Mouse (Mus musculus) R1 (cell line): Measurements from ENCODE around the gene Lhfpl3.

Experiments used
- DNase-seq: peaks from one replicate; pipeline ENCODE4 v3.0.0-alpha.2; 2018; ENCODE audit warnings: low read depth, low spot score

Lhfpl3 gene

DNA sequence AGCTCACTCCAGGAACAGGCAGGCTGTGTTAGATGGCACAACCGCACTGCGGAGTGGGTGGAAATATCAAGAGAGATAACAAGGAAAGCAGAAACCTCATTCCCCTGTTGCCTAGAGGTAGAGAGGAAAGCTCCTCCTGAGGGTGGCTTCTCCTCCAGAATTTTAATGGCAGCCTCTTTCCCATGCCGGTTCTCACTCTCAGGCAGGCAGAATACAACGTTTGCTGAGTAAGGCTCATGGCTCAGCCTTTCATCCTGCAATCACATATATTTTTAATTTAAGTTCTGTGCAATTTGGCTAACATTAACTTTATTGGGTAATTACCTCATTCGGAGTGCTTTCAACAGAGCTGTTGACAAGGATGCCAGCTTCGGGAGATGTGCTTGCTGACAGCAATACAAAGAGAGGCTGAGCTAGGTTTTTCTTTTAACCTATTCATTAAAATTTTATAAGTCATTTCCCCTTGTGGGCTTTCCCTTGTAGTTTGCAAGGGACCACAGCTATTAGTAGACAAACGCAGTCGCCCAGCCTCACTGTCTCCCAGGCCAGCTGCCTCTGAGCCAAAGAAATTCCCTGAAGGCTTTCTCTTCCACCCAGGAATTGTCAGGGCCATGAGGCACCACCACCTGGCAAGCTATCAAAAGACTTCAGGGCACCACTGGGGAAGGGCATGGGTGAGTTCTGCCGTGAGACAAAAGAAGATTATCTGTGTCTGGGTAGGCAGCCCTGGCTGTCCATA lies 394.5 kb downstream of the Lhfpl3 start:
- DNase-seq, result no peak

DNA sequence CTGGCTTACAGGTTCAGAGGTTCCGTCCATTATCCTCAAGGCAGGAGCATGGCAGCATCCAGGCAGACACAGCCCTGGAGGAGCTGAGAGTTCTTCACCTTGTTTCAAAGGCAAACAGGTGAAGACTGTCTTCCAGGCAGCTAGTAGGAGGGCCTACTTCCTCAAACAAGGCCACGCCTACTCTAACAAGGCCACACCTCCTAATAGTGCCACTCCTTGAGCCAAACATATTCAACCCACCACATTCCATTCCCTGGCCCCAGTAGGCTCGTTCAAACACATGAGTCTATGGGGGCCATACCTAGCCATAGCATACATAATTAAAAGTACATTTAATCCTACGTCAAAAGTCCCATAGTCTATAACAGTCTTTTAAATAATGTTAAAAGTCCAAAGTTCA lies 407.4 kb downstream of the Lhfpl3 start:
- peak; percentile 49 for DNase-seq

DNA sequence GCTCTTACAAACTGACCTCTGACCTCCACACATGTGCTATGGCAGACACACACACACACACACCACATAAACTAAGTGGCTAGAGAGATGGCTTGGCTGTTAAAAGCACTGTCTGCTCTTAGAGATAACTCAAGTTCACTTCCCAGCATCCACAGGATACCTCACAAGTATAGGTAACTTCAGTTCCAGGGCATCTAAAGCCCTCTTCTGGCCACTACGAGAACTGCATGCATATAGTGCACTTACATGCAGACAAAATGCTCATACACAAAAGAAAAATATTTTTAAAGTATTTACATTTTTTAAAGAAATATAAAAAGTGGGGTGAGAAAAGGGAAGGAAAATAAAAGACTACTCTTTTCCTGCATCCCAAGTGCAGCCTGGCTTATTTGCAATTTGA lies 408.6 kb downstream of the Lhfpl3 start:
- peak; percentile 61 for DNase-seq

DNA sequence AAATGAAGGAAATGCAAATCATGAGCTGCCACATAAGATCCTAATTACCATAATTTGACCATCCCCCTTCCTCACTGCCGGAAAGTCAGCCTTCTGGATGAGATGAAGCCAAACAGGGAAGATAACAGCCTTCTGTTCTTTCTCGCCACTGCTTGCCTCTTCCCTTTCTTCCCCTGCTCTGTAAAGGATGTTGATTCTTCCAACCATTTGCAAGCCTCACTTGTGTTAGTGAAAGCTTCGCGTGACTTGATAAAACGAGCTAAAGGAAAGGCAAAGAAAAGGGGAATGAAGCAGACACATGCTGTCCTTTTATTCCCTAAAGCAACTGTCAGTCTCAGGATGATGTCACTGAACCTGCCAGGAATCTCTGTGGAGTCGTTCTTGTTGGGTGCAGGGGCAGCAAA lies 420.1 kb downstream of the Lhfpl3 start:
- DNase-seq, result no peak

DNA sequence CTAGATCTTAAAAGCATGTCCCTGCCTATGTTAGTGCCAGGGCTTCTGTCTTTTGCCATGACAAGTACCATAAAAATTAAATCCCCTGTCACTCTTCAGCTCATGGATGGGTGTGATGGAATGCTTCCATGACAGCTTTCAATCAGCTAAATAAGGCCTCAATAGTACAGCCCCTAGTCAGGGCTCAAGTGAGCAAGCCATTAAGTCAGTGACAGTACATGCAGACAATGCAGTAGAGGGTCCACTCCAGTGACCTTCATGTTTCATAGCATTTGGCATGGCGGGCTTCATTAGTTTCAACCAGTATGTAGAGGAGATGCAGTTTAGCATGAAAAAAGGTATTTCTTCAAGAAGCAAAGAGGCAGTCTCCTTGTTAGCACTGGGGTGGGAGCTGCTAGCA lies 420.8 kb downstream of the Lhfpl3 start:
- no peak for DNase-seq

DNA sequence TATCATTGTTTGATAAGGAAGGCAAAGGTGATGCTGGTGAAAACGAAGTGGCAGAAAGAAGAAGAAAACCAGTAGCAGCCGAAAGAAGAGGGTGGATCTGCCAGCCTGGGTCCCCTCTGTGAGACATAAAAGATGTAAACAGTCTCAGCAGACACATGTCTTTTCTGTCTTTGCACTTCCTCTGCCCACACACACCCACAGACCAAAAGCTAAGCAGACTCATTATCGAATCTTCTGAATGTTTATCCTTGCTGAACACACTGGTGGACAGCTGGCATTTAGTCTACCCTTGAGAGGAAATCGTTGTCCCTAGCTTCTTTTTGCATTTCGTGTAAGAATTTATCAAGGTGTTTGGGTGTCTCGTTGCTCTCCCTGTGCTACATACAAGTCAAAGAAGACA lies 443.8 kb downstream of the Lhfpl3 start:
- no peak for DNase-seq

DNA sequence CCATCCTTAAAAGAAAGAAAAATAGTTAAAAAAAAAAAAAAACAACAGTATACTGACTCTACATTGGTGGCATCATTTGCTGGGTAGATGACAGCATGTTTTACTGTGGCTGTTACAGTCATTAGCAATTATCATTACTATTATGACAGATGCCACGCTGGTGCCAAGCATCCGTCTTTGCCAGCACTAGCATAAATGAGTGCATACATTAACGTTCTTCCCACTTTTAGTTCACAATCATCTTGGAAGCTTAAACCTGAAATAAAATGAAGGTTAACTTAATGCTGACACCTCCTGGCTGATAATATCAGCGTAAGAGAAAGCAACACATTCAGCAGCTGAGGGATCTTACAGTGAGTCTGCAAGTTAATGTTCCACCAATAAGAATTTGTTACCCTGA lies 451.0 kb downstream of the Lhfpl3 start:
- DNase-seq, result no peak

DNA sequence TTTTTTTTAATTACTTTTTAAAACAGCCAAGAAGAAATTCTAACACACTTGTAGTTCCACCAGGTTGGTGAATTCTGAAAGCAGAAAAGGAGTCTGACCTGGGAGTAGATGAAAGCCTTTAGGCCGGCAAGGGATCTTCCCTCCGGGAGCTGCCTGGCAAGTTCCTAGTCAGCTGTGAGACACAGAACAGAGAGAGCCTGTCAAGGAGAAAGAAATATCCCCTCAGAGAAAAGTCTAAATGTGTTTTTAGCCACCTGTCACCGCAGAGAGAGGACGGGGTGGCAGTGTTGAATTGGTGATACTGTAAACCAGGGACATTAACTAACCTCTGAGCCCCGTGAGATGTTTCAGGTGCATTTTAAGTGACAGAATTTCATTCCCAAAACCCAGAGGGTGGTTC lies 467.2 kb downstream of the Lhfpl3 start:
- no peak for DNase-seq

DNA sequence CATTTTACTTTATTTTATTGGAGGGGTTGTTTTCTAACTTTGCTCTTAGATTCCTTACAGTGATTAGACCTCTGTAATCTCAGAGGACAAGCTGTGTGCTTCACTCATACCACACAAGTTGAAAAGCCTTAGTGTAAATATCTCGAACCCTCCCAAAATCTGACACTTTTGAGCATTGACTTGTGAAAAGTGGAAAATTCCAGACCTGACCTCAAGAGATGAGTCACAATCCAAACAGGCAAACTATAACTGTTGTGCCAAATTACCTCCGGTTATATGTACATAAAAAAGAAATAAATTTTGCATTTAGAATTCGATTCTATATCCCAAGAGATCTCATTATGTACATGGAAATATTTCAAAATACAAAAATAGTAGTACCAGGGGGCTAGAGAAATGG lies 468.8 kb downstream of the Lhfpl3 start:
- no peak for DNase-seq

DNA sequence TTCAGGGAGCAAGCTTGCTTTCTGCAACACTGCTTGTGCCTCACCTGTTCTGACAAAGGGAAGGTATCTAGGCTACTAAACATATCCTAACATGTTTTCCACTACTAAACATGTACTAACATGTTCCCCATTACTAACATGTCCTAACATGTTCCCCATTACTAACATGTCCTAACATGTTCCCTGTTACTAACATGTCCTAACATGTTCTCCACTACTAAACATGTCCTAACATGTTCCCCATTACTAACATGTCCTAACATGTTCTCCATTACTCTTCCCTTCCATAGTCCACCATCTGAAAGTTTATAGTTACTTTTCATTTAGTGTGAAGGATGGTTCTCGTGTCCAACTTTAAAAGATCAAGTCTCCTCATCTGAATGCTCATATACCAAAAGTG lies 473.8 kb downstream of the Lhfpl3 start:
- DNase-seq, result no peak

DNA sequence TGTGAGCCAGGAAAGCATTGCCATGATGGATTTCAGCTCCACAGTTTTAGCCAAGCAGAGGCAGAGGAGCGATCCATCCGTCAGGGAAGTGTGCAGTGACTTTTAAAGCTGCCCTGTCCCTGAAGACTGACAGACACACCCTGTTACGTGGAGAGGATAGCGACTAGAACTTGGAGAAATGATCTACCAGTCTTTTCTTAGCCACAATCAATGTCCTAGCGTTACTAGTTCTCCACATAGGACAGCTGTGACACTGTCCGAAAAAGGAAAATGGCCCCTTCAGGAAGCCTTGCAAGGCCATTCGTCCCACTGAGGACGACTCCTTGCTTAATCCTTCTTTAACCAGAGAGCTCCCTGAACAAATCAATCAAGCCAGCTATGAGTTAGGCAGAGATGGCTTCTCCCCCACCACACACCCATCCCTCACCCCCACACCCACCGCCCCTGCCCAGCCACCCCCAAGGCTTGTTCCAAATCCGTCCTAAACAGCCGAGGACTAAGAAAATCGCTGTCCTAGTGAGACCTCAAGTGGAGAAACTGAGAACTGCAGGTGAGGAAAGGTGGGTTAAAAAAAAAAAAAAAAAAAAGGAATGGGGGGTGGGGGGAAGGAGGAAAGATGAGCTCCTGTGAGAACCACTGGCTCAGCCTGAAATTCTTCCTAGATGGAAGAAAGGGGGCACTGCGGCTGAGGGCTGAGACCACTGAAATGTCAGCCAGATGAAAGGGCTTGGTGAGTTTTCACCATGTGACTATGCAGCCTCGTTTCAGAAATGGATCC lies 479.1 kb downstream of the Lhfpl3 start:
- DNase-seq, result peak; percentile 72

DNA sequence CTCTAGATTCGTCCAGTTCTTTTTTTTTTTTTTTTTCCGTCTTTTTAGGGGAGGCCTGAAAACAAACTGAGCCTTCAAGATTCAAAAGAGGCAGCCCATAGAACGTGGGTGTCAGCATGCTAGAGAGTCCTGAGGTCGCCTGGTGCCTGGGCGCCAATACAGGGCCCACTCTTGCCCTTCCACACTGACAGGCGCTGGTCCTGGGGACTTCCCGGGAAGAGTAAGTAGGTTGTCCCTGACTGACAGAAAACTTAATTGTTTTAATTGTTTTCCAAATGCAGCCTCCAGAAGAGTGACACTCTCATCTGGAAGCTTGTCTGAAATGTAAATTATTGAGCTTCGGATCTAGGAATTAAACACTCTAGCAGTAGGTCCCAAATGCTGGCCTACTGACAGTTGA lies 479.8 kb downstream of the Lhfpl3 start:
- no peak for DNase-seq

DNA sequence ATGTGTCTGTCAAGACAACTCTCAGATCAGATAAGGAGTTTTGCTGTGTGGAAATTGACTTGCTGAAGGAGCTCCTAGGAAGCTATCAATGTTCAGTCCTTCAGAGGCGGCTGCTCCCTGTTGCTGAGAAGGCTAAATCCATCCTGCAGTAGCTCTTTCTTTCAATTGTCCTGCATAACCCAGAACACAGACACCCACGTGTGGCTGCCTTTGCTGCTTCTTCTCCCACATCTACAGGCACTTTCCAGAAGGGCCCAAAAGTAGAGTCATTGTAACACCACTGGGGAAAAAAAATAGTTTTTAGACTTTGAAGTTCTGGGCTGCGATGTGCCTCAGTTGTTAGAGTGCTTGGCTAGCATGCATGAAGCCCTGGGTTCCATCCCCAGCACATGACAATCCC lies 480.9 kb downstream of the Lhfpl3 start:
- DNase-seq, result no peak

DNA sequence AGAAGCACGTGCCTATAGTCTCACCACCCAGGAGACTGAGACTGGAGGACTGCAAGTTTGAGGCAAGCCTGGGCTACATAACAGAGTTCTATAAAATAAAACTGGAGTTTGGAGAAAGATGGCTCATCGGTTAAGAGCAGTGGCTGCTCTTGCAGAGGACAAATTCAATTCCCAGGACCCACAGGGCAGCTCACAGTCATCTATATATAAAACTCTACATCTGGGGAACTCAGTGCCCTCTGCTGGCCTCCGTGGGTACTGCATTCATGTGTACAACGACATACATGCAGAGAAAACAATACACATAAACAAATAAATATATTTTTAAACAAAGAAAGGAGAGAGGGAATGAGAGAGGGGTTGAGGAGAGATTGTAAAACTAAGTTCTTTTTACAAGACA lies 501.1 kb downstream of the Lhfpl3 start:
- peak; percentile 67 for DNase-seq

DNA sequence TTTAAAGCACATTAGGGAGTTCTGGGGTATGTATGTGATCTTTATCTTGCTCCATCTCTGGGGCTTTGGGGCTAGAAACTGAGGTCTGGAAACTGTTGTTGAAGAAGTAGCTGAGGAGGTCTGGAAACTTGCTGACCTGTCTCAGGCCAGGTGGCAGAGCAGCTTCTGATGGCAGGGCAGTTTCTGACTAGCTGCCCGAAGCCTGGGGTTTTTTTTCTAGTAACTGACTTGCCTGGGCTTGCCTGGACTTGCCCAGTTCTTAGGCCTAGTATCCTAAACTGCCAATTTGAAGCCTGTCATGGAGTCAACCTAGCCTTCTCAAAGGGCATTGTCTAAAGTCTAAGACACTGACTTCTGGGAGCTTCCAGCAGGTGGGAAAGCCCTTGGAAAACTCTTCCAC lies 501.9 kb downstream of the Lhfpl3 start:
- no peak for DNase-seq

DNA sequence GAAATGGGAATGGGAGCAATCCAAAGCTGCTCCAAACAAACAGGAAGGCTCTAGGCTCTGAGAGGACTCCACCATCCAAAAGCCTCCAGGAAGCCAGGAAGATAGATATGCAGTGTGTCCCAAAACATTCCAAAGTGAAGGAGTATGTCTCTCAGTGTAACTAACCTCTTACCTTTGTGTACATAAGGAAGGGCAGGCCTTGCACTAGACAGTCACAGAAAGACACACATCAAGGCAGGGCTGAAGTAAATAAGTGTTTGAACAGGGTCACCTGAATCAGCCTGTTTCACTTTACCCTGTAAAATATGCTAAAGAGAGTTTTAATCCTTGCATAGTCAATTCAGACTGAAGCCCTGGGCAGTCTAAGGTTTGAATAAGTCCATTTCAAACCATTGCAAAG lies 502.4 kb downstream of the Lhfpl3 start:
- DNase-seq, result no peak

DNA sequence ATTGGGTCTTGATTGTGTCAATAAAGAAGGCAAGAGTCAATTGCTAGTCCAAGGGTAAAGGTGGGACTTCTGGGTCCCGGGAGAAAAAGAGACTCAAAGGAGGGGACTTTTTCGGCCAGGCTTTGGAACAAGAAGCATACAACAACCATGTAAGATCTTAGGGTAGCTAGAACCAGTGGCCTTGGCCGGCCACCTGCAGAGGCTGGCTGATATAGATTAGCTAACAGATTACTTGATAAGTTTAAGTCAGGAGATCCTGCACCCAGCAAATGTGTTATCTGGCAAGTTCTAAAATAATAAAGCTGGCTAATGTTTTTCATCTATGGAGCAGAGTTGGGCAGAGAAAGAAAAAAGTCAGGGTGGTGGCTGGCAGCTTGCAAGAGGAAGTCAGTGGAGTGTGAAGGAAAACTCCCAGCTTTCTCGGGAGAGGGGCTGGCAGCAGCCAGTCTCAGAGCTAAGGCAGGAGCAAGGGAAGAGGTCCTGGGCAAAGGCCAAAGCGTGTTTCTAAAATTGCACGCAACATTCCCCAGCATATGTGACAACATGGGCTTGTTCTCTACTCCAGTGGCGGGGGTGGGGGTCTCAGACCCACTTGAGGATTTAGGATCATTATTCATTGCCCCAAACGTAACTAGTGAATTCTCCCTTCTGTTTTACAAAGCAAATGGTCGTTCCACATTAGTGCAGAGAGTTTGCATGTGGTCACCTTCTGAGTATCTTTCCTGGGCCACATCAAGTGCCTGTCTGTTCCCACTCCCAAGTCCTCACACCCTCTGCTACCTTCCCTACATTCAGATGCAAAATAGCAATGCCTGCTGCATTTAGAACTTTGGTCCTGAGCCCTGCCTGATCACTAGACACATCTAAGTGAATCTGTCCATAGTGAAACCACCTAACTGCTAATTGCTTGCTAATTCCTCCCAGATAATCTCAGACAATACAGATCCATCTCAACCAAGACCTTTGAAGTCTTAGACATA lies 504.3 kb downstream of the Lhfpl3 start:
- peak; percentile 47 for DNase-seq

DNA sequence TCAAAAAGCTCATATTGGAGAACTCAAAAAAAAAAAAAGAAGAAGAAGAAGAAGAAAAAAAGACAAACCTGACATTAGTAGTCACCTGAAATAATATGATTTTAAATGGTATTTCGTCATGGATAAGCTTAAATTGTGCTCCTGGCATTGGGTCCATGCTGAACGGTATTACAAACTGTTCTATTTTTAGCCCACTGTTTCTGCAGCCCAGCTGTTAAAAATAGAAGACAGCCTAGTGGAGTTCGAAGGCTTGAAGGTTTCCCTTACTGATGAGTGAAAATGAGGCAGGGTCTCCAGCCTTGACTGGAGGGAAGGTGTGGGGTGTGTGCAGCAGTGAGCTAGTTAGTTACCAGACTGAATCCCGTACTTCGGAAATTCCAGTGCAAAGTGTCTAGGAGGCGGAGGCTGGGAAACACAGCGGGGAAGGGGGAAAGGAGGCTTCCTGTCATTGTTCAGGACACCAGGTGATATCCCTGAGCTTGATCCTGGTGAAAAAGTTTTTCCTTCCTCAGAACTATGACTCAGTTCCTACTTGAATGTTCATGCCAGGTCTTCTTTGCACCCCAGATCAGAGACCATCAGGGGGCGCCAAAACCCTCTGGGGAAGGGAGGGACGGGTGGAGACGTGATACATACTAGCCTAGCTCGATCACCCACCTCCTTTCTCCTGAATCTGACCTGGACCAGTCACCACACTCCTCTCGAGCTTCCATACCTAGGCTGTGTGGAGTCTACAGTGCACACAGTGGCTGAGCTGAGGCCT lies 505.8 kb downstream of the Lhfpl3 start:
- DNase-seq, result peak; percentile 93

DNA sequence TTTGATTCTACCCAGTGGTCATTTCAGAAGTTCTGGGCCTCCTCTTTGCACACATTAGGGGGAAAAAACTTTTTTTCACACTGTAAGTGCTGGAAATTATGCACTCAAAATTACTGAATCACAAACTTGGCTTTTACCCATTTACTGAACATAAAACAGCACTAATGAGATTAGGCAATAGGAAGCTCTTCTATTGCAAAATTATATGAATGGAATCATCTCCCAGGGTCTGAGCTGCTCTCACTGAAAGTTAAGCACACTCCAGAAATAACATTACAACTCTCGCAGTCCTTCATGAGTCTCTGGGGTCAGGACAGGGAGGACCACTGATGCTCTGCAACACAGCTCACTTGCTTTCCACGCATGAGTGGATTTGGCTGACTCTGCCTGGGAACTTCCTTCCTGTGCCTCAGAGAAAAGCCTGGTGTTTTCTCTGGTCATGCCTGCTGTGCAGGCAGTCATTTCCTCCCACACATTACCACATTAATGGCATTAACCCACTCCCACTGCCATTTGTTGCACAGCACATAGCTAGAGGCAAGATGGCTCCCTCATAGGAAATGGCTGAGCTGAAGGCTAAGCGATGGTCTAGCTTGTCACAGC lies 510.1 kb downstream of the Lhfpl3 start:
- no peak for DNase-seq

DNA sequence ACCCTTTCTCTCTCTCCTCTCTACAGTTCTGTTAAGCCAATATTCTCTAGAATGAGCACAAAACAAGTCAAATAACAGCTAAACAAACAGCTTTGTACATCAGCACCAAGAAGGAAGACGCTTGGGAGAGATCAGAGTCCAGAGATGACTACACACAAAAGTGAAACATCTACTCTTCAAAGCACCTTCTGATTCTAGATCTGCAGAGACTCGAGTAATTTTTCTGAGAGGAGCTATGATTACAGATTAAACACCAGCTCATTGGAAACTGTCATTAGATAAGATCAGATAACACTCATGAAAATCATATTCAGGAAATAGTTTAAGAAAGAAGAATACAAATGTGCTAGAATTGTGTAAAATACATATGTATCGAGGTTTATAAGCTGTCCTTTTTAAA lies 527.5 kb downstream of the Lhfpl3 start:
- no peak for DNase-seq

DNA sequence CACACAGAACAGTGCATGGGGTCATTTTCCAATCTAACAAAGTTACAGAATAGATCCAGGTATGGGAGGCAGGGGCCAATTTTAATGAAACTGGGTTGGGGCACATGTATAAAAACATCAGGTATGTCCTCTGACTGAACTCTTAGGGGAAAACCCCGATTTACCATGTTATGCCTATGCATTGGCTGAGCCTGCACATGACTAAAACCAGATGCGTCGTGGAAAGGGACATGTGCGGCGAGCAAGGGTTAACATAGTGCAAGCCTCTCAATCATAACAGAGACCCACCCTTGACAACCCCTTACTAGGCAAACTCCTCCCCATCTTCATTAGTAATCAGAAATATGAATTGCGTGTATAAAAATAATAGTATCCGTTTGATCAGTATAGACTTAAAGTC lies 533.5 kb downstream of the Lhfpl3 start:
- DNase-seq, result no peak
